Mouse (Mus musculus) ovary, postnatal 36 days (tissue): Measurements from ENCODE around the gene Vmp1.

Experiments
- DNase-seq: peaks from one replicate; pipeline ENCODE4 v3.0.0; 2022; ENCODE audit warnings: low spot score, mixed read lengths

The Vmp1 gene

DNA sequence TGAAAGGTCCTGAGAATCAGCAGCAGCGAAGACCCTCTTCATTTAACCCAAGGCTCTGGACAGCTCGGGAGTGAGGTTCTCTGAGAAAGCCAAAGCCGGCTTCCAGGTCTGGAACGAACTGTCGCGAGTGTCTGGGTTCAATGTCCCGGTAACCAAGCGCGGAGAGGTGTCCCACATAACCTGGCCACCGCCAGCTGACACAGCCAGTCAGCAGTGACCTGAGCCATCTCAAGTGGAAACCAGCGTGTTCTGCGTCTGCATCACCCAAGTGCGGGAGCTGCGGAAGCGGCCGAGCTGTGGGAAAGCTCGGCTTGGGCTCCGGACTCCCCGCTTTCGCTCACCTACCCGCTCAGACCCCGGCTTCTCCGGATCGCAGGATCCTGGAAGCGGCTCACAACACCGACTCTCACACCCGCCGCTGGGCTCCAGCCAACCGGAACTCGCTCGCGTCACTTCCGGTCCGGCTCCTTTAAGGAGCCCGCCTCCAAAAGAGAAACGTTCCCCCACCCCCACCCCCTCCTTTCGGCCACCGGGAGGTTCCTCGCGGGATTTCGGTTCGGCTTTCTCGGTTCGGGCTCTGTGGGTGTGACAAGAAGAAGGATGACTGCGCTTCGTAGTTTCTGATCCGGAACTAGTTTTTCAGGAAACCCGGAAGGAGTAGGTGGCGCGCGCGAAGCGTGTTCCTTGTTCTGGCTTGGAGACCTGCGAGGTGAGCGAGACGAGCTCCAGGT is at the start of gene Vmp1, which contains the start of gene Ptrh2:
Vmp1 (minus strand) TSS at position 442 of the 731 bp plus-strand sequence.
Ptrh2 (plus strand) TSS at position 591 of the 731 bp plus-strand sequence.
- DNase-seq: peak; percentile 90

DNA sequence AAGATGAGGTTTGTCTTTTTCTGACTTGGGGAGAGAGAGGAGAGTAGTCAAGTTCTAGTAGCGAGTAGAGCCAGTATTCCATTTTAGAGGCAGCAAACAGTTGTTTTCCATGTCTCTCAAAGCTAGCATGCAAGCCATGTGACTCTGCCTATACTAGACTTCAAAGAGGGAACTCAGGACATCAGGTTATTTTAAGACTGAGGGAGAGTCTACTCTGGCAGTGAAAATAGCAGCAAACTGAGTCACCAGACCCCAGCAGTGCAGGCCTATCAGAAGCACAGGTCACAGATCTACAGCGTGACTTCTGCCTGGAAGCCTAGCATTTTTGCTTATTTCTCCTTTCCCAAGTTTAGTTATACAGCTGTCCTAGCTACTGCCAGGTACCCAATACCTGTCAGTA is 47.8 kb upstream of the Vmp1 start:
- DNase-seq: no peak

DNA sequence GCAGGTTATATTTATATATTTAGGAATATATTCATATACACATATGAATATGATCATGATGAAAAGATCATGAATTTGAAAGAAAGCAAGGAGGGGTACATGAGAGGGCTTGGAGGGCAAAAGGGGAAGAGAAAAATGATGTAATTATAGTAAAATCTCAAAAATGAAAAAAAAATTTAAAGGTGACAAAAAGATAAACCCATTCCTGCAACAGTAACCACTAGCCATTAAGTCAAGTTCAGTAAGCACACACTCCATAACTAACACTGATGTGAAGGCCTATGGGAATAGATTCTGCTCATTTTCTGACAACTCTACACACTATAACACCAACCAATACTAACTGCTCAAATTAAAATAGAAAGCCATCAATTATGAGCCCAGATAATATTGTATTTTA is 42.0 kb upstream of the Vmp1 start:
- DNase-seq: no peak

DNA sequence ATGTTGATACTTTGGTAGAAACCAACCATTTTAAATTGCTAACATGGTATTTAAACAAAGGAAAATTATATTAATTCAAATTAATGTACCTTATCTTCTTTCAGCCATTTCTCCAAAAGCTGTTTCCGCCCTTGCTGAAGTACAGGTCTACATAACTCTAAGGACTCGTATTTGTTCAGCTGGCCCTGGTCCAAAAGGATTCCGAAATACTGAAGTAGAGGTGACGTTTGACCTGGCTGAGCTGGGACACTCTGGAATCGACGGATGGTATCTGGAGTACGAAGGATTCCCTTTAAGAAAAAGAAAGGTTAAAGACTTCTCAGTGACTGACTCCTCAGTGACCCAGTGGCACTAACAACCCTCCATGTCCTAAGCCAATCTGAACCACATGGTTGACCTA is 41.3 kb upstream of the Vmp1 start:
- DNase-seq: no peak

DNA sequence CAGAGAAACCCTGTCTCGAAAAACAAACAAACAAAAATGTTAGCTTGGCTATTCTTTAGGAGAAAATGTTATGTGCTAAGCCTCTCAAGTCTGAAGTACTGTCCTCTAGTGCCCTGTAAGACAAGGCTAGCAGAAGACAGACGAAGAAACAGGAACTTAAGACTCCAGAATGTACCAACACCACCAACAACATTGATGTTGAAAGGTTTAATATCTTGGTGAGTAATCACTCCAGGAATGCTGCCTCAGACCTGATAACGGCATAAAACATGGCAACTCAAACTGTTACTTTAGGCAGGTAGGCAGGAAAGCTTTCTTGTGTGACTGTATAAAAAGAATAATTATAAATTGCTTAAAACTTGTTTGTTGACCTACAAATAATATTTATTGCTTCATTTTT is 40.4 kb upstream of the Vmp1 start:
- no peak for DNase-seq

DNA sequence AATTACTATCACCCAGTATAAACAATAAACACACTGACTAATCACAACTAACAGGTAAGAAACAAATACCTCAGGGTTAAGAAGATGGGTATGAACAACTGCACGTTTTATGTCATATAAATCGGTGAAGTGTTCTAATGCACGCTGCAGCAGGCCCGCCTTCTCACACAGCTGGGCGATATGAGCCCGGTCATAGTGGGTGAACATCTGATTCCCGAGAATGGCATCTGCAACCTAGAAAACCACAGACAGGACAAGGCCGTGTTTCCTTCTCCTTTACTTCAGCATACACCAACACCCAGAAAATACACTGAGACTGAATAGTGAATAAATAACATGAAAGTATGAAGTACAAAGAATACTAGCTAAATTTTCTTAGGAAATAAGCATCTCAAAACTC is 35.8 kb upstream of the Vmp1 start:
- no peak for DNase-seq

DNA sequence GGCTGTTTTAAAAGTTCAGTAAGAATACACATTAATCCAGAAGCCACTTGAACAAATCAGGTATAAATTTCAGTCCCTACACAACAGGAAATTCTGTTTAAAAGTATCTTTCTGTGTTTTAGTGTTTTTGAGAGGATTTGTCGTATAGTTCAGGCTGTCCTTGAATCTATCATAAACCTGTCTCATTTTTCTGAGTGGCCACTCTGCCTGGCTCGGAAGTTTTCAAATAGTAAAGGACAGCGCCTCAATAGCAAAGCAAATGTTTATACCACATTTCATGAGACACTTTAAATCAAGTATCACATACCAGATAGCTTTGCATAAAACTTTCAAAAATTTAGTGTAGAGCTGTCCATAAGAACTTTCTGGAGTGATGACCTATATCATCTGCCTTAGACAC is 34.7 kb upstream of the Vmp1 start:
- DNase-seq: no peak

DNA sequence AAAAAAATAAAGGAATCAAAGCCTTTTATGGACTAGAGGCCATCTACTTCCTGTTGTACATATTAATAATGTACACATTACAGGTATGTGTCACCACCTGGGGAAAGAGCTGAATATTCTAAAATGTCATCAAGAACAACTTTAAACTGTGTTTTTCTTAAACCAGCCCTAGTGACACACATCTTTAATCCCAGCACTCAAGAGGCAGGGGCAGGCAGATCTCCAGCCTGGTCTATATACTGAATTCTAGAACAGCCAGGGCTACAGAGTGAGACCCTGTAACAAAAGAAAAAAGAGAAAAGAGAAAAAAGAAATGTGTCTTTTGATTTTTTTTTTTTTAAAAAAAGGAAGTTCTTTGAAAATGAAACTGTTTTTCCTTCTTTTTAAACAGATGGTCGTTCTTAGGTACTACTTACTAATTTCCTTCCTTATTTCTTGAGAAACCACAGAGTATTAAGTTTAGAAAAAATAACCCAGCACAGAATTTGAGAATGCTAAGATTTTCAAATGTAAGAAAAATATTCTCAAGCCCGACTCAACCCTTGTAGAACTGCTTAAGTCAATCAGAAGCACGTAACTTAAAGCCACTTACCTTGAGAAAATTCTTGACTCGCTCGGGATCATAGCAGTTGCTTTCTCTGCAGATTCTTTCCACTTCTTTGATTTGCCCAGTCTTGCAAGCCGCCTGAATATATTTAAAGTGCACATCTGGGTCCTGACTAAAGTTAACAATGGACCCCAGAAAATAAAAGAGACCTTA is 33.9 kb upstream of the Vmp1 start:
- no peak for DNase-seq

DNA sequence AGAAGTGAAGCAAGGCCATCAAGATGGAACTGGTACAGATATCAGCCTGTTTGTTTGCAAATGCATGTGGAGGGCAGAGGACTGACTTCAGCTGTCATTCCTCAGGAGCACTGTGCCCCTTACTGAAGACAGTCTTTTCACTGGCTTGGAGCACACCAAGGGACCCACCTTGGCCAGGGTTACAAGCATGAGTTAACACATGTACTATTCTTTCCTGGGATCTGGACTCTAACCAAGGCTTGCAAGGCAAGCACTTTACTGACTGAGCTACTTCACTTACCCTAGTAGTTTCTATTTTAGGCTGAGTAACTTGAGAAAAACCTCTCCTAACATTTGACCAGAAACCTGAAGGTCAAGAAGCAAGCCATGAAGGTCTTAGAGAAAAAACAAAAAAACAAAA is 31.0 kb upstream of the Vmp1 start:
- DNase-seq: no peak

DNA sequence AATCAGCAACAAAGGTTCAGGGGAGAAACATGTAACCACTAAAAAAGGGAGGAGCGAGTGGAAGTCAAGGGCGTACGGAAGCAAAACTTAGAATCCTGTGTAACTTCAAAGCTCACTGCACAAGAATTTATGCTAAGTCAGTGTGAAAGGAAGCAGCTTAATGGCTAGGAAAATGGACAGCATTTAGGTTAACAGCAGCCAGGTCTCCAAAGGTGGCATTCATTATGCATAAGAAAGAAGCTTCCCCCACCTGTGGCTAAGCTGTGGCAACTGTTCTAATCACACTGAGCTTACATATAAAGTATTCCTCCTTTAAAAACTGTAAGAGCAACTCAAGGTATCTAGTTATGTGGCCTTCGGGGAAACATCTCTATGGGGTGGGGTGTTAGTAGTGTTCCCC is 17.5 kb upstream of the Vmp1 start:
- no peak for DNase-seq

DNA sequence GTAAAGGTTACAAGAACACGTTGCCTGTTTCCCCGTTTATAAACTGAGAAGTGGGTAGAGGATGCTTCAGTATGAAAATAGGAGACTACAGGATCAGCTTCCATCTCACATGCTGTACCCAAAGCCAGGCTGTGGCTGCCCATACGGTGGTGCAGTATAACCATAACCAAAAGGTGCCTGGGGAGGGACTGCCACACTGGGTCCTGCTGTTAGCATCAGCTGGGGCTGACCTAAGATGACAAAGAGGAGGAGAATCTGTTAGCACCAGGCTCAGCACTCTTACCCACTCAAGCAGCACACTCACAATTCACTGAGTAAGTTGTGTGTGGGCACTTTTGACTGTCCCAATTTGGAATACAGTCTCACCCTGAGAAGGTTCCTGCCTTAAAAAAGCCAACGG is 11.8 kb upstream of the Vmp1 start:
- no peak for DNase-seq

DNA sequence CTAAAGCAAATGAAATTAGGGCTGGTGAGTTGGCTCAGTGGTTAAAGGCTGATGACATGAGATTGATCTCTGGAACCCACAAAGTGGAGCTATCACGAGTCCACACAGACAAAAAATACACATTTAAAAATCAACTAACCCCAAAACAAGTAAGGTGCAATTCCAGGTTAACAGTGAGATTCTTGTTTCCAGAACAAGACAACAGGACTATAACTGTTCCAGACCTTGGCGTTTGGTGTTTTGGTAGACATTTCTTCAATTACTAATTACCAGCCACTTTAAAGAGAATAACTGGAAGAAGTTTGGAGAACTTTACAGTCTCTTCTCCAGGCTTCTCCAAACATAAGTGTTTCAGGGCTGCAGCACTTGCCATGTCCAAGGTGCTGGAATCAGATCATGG is 8.9 kb upstream of the Vmp1 start:
- DNase-seq: no peak

DNA sequence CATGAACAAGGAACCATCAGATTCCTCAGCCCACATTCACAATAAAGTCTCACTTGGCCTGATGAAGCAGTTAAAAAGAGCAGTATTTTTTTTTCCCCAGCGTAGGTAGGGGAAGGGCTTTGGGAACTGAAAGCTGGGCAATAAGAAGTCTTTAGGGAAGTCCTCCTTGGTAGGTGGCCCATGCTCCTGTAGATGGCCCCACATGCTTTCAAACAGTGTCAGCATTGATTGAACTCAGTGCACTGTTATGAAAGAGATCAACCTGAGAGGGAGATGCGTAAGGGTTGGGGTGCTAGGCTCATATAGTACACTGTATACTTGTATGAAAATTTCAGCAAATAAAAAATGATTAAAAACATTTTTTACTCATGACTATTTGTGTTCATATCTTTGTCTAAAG is 8.3 kb upstream of the Vmp1 start:
- no peak for DNase-seq

DNA sequence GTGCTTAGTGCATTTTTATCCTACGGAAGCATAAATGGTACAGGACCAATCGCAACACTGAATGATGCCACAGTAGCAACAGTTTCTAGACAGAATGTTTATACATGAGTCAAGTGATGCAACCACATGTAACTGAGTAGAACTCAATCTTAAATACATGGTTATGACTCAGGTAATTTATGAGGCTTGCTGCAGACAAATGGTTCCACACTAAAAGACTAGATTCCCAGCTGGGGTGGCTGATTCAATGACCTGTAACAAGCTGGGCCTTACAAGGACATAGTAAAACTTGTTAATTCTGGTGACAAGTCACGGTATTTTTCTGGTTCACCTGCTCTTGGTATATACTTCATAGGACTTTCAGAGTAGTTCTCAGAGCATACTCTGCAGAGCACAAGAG is 7.8 kb upstream of the Vmp1 start:
- DNase-seq: no peak

DNA sequence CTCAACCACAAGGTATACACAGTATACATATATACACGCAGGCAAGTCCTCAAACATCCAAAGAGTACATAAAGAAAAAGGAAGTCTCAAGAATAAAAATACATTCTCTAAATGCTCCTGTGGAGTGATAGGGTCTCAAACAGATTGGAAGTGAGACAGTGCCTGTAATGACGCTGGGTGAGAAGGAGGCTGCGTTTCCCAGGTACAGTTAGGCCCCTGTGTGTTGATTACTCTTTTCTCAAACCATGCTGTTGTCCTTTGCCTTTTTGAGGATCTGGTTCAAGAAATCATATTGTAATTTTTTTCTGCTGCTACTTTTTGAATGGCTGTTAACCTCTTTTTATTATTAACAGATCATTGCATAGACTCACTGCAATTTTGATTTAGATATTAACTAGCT is 6.7 kb upstream of the Vmp1 start:
- DNase-seq: no peak

DNA sequence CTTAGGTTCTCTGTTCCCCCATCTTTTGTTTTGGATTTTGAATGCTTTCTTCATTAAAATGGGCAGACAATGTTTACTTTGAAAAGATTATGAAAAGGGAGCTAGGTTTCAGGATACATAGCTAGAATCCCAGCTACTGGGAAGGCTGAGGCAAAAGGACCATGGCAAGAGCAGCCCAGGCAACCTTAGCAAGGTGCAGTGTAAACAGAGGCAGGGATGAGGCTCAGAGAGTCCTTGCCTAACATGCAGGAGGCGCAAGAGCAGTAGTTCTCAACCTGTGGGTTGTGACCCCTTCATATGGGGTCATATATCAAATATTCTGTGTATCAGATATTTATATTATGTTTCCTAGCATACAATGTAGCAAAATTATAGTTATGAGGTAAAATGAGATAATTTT is 1.7 kb upstream of the Vmp1 start:
- no peak for DNase-seq

DNA sequence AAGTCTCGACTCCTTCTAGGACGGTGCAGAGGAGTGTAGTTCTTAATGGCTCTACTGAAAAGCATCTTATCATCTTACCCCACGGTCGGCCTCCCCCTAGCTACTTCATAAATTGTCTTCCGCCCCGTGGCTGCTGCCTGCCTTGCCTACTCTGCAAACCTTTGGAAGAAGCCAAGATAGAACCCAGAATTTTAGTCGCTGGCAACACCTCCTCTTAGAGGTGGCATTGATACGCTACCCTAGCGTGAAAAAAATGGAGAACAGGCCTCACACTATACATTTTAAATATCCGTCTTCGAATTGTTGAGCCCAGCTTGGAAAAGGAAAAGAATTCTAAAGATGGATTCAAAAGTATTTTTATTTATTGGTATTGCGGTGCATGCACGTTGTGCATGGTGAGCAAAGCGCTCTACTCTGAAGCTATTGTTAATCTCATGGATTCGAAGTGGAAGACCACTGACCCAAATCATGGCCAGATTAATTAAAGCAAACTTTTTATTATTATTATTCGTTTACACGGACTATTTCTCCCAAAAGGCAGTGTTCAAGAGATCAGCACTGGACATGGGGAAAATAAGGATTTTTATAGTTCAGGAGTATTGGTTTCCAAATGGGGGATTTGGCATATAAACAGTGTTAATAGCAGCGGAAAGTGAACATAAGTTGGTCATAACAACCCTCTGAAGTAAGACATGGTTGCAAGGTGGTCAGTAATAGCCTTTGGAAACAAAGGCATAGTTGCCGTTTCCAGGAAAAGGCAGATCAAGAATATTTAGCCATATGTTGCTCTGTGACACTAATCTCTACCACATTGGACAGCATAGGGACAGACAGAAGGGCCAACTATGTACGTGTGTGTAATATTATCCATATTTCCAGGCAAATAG is 733 bp upstream of the Vmp1 start:
- DNase-seq: no peak

DNA sequence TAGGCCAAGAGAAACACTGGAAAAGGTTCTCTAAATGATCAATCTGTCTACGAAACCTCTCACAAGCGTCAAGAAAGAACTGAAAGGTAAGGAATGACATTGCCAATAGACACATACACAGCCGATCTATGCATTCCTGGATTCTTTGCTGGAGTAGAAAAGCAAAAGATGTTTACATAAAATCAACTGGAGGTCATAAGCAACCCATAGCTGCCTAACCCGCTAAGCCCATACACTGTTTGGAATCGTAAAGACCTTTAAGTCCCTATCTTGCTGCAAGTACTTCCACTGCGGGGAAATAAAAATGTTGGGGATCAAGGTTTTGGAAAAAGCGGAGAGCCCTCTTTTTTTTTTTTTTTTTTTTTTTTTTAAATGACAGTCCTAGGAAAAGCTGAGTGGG is 775 bp downstream of the Vmp1 start:
- no peak for DNase-seq

DNA sequence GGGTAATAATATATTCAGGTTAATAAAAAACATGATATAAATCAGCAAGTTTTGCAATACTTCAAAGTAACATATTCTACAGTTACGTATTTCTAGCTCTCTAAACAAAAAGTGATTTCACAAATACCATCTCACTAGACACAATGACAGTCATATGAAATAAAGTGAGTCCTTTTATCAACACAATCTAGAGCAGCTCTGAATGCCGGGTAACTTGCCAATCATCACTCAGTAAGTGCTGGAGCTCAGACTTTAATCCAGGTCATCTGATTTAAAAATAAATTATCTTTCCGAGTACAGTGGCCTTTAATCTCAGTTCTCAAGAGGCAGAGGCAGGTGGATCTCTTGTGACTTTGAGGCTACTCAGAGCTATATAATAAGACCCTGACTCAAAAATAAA is 2.2 kb downstream of the Vmp1 start:
- no peak for DNase-seq

DNA sequence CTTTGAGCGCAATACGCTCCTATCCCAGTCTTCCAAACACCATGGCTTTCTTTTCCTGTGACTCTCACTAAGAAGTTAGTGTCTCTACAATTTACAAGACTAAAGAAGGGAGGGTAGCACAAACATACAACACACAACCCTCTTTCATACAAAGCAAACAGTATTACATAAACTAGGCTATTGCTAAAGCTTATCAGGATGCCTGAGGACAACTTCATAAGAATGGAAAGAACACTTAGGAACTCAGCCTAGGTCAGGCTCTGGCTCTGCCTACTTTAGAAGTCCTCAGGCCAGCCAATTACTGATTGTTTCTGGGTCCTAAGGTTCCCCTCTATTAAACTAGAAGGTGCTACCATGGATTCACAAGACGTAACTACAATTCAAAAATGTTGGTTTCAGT is 2.9 kb downstream of the Vmp1 start:
- no peak for DNase-seq

DNA sequence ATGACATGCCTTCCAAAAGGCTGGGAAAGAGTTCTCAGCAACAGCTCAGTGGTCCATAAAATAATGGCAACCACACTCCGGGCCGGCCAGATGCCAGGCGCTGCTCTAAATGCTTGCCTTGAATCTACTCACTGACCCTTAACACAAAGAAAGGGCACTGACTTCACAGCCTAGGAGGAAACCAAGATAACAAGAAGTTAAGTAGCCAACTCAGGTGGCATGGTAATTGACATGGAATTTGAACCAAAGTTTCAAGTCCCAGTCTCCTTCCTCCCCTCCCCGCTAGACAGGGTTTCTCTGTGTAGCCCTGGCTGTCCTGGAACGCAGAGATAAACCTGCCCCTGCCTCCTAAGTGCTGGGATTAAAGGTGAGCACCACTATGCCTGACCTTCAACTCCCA is 4.7 kb downstream of the Vmp1 start:
- DNase-seq: no peak

DNA sequence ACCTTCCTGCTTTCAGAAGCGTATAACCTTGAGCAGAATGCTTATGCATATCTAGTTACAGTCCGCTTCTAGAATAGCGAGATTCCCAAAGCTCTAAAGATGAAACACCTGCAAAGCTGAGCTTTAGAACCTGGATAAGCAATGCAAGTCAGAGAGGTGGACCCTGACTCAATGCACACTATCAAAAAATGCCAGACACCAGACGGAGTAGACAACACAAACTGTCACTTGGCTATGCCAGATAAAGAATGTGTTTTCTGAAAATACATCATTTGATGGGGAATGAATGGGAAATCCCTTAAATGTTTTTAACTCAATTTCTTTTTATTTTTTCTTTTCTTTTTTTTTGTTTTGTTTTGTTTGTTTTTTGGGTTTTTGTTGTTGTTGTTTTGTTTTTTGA is 8.1 kb downstream of the Vmp1 start:
- no peak for DNase-seq

DNA sequence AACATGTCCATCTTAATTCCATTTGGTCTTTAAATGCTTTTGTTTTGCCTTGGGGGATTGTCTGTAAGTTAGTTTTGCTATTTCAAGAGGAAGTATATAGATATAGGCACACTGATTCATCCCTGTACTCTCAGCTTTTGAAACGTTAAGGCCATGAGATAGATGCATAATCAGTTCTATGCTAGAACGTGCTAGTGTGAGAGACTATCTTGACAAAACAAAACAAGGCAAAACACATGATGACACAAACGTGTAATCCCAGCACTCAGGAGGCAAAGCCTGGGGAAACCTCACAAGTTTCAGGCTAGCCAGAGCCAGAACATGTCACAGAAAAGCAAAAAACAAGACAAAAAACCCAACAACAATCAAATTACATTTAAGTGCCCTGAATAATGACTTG is 10.9 kb downstream of the Vmp1 start:
- no peak for DNase-seq
